Comparison of ENCODE assay signal across 9 mouse cellular contexts in genomic region chr5:150495792-150496191, GRCm38 (mm10). TPM values are rescaled to one million over a fixed set of nuclear protein-coding genes. Genes with fewer than 3 reads are reported as not detected.
DNase-seq lines count a peak whose midpoint lies in the region; ATAC-seq and TF ChIP-seq lines count a peak whose summit lies in the region.
"Had no signal": no experiment of that assay in that cellular context is flagged by ENCODE, and none has a peak within 500 bp of the region (broad histone marks: within the 10 kb centered on the region; RNA-seq: fewer than 3 reads in every experiment).

No protein-coding gene starts in this region.

- POLR2A ChIA-PET in Patski (lab: Charles Lee), result no interaction called here

- WGBS in hindbrain, embryonic 10.5 days, result 47% methylated on average over 6 of the region's 6 CpGs
- 49% methylated on average over 6 of the region's 6 CpGs for WGBS in hindbrain, embryonic 16.5 days

- H3K4me1 ChIP-seq in hindbrain, embryonic 10.5 days (replicated peaks), result no peaks in the 10 kb centered on the region
- H3K4me1 ChIP-seq in hindbrain, embryonic 16.5 days (ENCODE audit: control insufficient read depth, insufficient read depth, low read depth, low read length), result no peaks in the 10 kb centered on the region
- H3K4me1 ChIP-seq: embryonic facial prominence, embryonic 15.5 days had no signal

- H3K27me3 ChIP-seq in hindbrain, embryonic 10.5 days (ENCODE audit: insufficient read depth, poor library complexity, severe bottlenecking), result no peaks in the 10 kb centered on the region
- no peaks in the 10 kb centered on the region for H3K27me3 ChIP-seq in hindbrain, embryonic 16.5 days (replicated peaks; ENCODE audit: control insufficient read depth, insufficient read depth, low read length)
- H3K27me3 ChIP-seq in Patski, result no peaks in the 10 kb centered on the region
- H3K27me3 ChIP-seq: embryonic facial prominence, embryonic 15.5 days had no signal

- no peak for ATAC-seq in hindbrain, embryonic 16.5 days
- no peak for ATAC-seq in Patski
- peak; percentile 43 for ATAC-seq in inflammation-experienced regulatory T-cells, adult 6 months
- ATAC-seq in neutrophil, adult 5-6 weeks (ENCODE audit: extremely low read depth, insufficient number of reproducible peaks, low FRiP score, poor library complexity, severe bottlenecking), result 0 out of 2 replicates have a peak, but pooled peaks have one; percentile 16

- in situ Hi-C loops in Patski (cut with MboI; ENCODE audit: low pct_unique_long_range_greater_than_20kb), result no loop called here

- H3K9me3 ChIP-seq in hindbrain, embryonic 10.5 days, result no peaks in the 10 kb centered on the region
- 0 out of 2 replicates have a peak, but pooled peaks cover 2% of the 10 kb centered on the region for H3K9me3 ChIP-seq in hindbrain, embryonic 16.5 days (ENCODE audit: control insufficient read depth, low read length)
- H3K9me3 ChIP-seq: embryonic facial prominence, embryonic 15.5 days had no signal

- no peak overlapping the region for H3K9ac ChIP-seq in hindbrain, embryonic 16.5 days (ENCODE audit: low read depth, low read length)
- H3K9ac ChIP-seq: embryonic facial prominence, embryonic 15.5 days had no signal

- no peak overlapping the region for H3K27ac ChIP-seq in hindbrain, embryonic 10.5 days
- no peak overlapping the region for H3K27ac ChIP-seq in hindbrain, embryonic 16.5 days (ENCODE audit: low read depth, low read length)
- H3K27ac ChIP-seq: embryonic facial prominence, embryonic 15.5 days had no signal

- peak; percentile 85 for TF ChIP-seq CTCF in Patski (IDR thresholded peaks at IDR 0.05)

- peak; percentile 20 for DNase-seq in hindbrain, embryonic 10.5 days (ENCODE audit: low spot score)
- peak; percentile 56 for DNase-seq in 416B (ENCODE audit: low read depth)
- DNase-seq in Patski (ENCODE audit: low read depth, low spot score), result no peak
- DNase-seq in cerebellum, postnatal 14 days, result peak; percentile 31 to 48
- no peak for DNase-seq in yolk sac, embryonic 10.5 days (ENCODE audit: low spot score)

- H3K36me3 ChIP-seq in hindbrain, embryonic 10.5 days, result 0 out of 2 replicates have a peak, but pooled peaks cover 2% of the 10 kb centered on the region
- peaks cover 21% of the 10 kb centered on the region for H3K36me3 ChIP-seq in hindbrain, embryonic 16.5 days (ENCODE audit: control insufficient read depth, insufficient read depth, low read length)

- no peak overlapping the region for H3K4me3 ChIP-seq in hindbrain, embryonic 10.5 days
- H3K4me3 ChIP-seq in hindbrain, embryonic 16.5 days (ENCODE audit: low read length), result no peak overlapping the region
- H3K4me3 ChIP-seq: embryonic facial prominence, embryonic 15.5 days had no signal

- no peak overlapping the region for H3K4me2 ChIP-seq in hindbrain, embryonic 16.5 days (ENCODE audit: low read length)
- H3K4me2 ChIP-seq: embryonic facial prominence, embryonic 15.5 days had no signal

- CTCF ChIA-PET in Patski (lab: Charles Lee), result interaction anchor here (1.6 kb wide), 1 partner anchor 54 kb away, joined by 4 read pairs; no protein-coding TSS in a partner anchor

RNA-seq across cellular contexts. Expression of gene Zar1l, which starts 22.2 kb away (rescaled TPM):
- polyA plus RNA-seq in hindbrain, embryonic 10.5 days (2016; fragmentation: Nextera tagmentation; extraction: Ambion mirVana), result not detected in 2 replicates
- not detected in 2 replicates for polyA plus RNA-seq in hindbrain, embryonic 16.5 days (2015; fragmentation: Nextera tagmentation; extraction: Ambion mirVana)
- polyA plus RNA-seq in Patski (2021), result not detected
- polyA plus RNA-seq in inflammation-experienced regulatory T-cells, adult 6 months (2017; shearing (Covaris generic)), result not detected
- not detected in 2 replicates for total RNA-seq in neutrophil, adult 5-6 weeks (2017)
- polyA plus RNA-seq: embryonic facial prominence, embryonic 15.5 days had no signal

RNA-seq across cellular contexts. Expression of gene Brca2, which starts 26.6 kb away (rescaled TPM):
- 21.1 and 38.8 TPM in 2 replicates for polyA plus RNA-seq in hindbrain, embryonic 10.5 days (2016; fragmentation: Nextera tagmentation; extraction: Ambion mirVana)
- polyA plus RNA-seq in hindbrain, embryonic 16.5 days (2015; fragmentation: Nextera tagmentation; extraction: Ambion mirVana), result 9.6 and 11.4 TPM in 2 replicates
- polyA plus RNA-seq in Patski (2021), result 10.6 TPM
- 1 to 10 TPM; 7.1 to 9.2 (median 8.4) TPM for polyA plus RNA-seq in inflammation-experienced regulatory T-cells, adult 6 months (2017; shearing (Covaris generic))
- total RNA-seq in neutrophil, adult 5-6 weeks (2017), result 6.8 and 7.8 TPM in 2 replicates

Comparison
In these comparisons a context has a peak if more than half of its experiments do, and no peak if none do; other contexts are left out.
1. DNase-seq: peak in hindbrain, embryonic 10.5 days (single experiment), 416B (single experiment) and cerebellum, postnatal 14 days (2 of 2); none in Patski (single experiment) and yolk sac, embryonic 10.5 days (single experiment).
2. ATAC-seq: peak in inflammation-experienced regulatory T-cells, adult 6 months (single experiment) and neutrophil, adult 5-6 weeks (single experiment); none in hindbrain, embryonic 16.5 days (single experiment) and Patski (single experiment).